Mouse (Mus musculus) limb, embryonic 12.5 days (tissue): ENCODE data around the gene Zfp628. TPM values are rescaled to one million over a fixed set of nuclear protein-coding genes. Genes with fewer than 3 reads are reported as not detected.

Experiments
- ATAC-seq: fragments of 200-750 bp; cut with Nextera tagmentation; 2 replicates; pipeline ENCODE4 v1.8.0; 2017; ENCODE audit warnings: low read depth, moderate TSS enrichment; ENCODE audit not compliant: insufficient number of reproducible peaks, insufficient read depth, low FRiP score, low TSS enrichment
- H3K27ac ChIP-seq: fragments of 300-500 bp; sonication (generic); 2 replicates; pipeline ENCODE4 v1.5.1; 2016; ENCODE audit warnings: mild to moderate bottlenecking, moderate library complexity
- H3K27me3 ChIP-seq: fragments of 300-500 bp; sonication (generic); 2 replicates; pipeline ENCODE4 v1.6.1; 2016; ENCODE audit warnings: mild to moderate bottlenecking, moderate library complexity
- H3K36me3 ChIP-seq: fragments of 300-500 bp; sonication (generic); 2 replicates; pipeline ENCODE4 v1.6.1; 2016; ENCODE audit warnings: mild to moderate bottlenecking, moderate library complexity
- H3K4me1 ChIP-seq: fragments of 300-500 bp; sonication (generic); replicated peaks from 2 replicates; pipeline ENCODE4 v1.6.1; 2016
- H3K4me2 ChIP-seq: fragments of 300-500 bp; sonication (generic); 2 replicates; pipeline ENCODE4 v1.6.1; 2016; ENCODE audit warnings: mild to moderate bottlenecking, moderate library complexity
- H3K4me3 ChIP-seq: fragments of 300-500 bp; sonication (generic); replicated peaks from 2 replicates; pipeline ENCODE4 v1.5.1; 2016; ENCODE audit warnings: mild to moderate bottlenecking
- H3K9ac ChIP-seq: fragments of 300-500 bp; sonication (generic); replicated peaks from 2 replicates; pipeline ENCODE4 v1.6.1; 2016; ENCODE audit warnings: mild to moderate bottlenecking, moderate library complexity
- H3K9me3 ChIP-seq: fragments of 300-500 bp; sonication (generic); 2 replicates; pipeline ENCODE4 v1.6.1; 2016; ENCODE audit warnings: mild to moderate bottlenecking, moderate library complexity
- WGBS: fragments of 180-500 bp; shearing (Covaris S2); methylation state at CpG from one replicate; pipeline ENCODE4 v1.1.7; 2016; 5-methylcytosine and 5-hydroxymethylcytosine counted together
- polyA plus RNA-seq: library from polyadenylated mRNA; unstranded; fragments of >200 nt; fragmentation: Nextera tagmentation; extraction: Ambion mirVana; gene quantifications from 2 replicates; pipeline ENCODE4 v1.2.1, GENCODE M21; 2016

The Zfp628 gene
- polyA plus RNA-seq, 1 experiment from 2014 or later = 3.6 TPM

- Histone ChIP-seq H3K4me3 (peak overlapping the region; percentile 35; the same call in 1 of the 2 replicates), H3K9me3 (no peaks in the 10 kb centered on the region), H3K4me1 (peaks cover 73% of the 10 kb centered on the region), H3K4me2 (peak overlapping the region; percentile 72), H3K27ac (peak overlapping the region; percentile 96), H3K27me3 (no peaks in the 10 kb centered on the region), H3K36me3 (peaks cover 19% of the 10 kb centered on the region), H3K9ac (no peak overlapping the region)
- peak; percentile 23; the same call in 1 of the 2 replicates for ATAC-seq
- WGBS = 3% methylated on average over 4 of the region's 4 CpGs
Observed at GRCm38 (mm10) chr7:4924891-4925301, 9.9 kb downstream of the Zfp628 start.

GRCm38 (mm10) chr7:4925441-4926381 lies 10.7 kb downstream of the Zfp628 start, which contains the start of gene Ssc5d:
Ssc5d (plus strand) TSS chr7:4925785.
- peak within 1 kb of the TSS; percentile 72 for H3K4me2 ChIP-seq
- ATAC-seq = peak; percentile 16; the same call in 1 of the 2 replicates

GRCm38 (mm10) chr7:4926849-4927248 lies 11.8 kb downstream of the Zfp628 start:
- no peak for ATAC-seq
- Histone ChIP-seq H3K4me1 (peaks cover 60% of the 10 kb centered on the region), H3K9me3 (no peaks in the 10 kb centered on the region), H3K27ac (peak overlapping the region; percentile 96), H3K4me3 (peak overlapping the region; percentile 7; the same call in 1 of the 2 replicates), H3K4me2 (peak overlapping the region; percentile 72), H3K9ac (peak overlapping the region; percentile 23; the same call in 1 of the 2 replicates), H3K36me3 (no peaks in the 10 kb centered on the region), H3K27me3 (no peaks in the 10 kb centered on the region)
- 74% methylated on average over 16 of the region's 16 CpGs for WGBS

More at GRCm38 (mm10) chr7:4925441-4926381, 10.7 kb downstream of the Zfp628 start, which contains the start of gene Ssc5d:
- Histone ChIP-seq H3K9me3 (no peaks in the 10 kb centered on the region), H3K27me3 (no peaks in the 10 kb centered on the region), H3K27ac (peak within 1 kb of the TSS; percentile 96), H3K36me3 (peaks cover 10% of the 10 kb centered on the region), H3K9ac (peak within 1 kb of the TSS; percentile 42), H3K4me1 (peaks cover 70% of the 10 kb centered on the region), H3K4me3 (peak within 1 kb of the TSS; percentile 35)
- 7% methylated on average over 6 of the region's 6 CpGs for WGBS

GRCm38 (mm10) chr7:4927711-4928110 lies 12.7 kb downstream of the Zfp628 start:
- Histone ChIP-seq H3K4me1 (peaks cover 51% of the 10 kb centered on the region), H3K4me3 (no peak overlapping the region), H3K9ac (no peak overlapping the region), H3K27me3 (no peaks in the 10 kb centered on the region), H3K36me3 (no peaks in the 10 kb centered on the region), H3K9me3 (no peaks in the 10 kb centered on the region), H3K27ac (peak overlapping the region; percentile 96), H3K4me2 (peak overlapping the region; percentile 72; the same call in 1 of the 2 replicates)
- no peak for ATAC-seq
- WGBS = 61% methylated on average over 8 of the region's 8 CpGs

GRCm38 (mm10) chr7:4928323-4928722 lies 13.3 kb downstream of the Zfp628 start:
- Histone ChIP-seq H3K36me3 (no peaks in the 10 kb centered on the region), H3K27ac (no peak overlapping the region), H3K4me1 (peaks cover 45% of the 10 kb centered on the region), H3K27me3 (no peaks in the 10 kb centered on the region), H3K9ac (no peak overlapping the region; the same call in 1 of the 2 replicates), H3K4me2 (no peak overlapping the region), H3K4me3 (no peak overlapping the region), H3K9me3 (no peaks in the 10 kb centered on the region)
- ATAC-seq = no peak
- 66% methylated on average over 17 of the region's 17 CpGs for WGBS

GRCm38 (mm10) chr7:4933103-4933502 lies 18.1 kb downstream of the Zfp628 start:
- no peak overlapping the region for H3K27ac ChIP-seq
- WGBS = 77% methylated on average over 12 of the region's 12 CpGs
- H3K9ac ChIP-seq = no peak overlapping the region
- H3K9me3 ChIP-seq = peaks cover 6% of the 10 kb centered on the region
- no peak overlapping the region for H3K4me2 ChIP-seq
- H3K4me1 ChIP-seq = no peaks in the 10 kb centered on the region
- H3K36me3 ChIP-seq = no peaks in the 10 kb centered on the region
- no peaks in the 10 kb centered on the region for H3K27me3 ChIP-seq
- ATAC-seq = no peak
- no peak overlapping the region for H3K4me3 ChIP-seq

- ATAC-seq = no peak
- Histone ChIP-seq H3K9me3 (peaks cover 6% of the 10 kb centered on the region), H3K4me2 (no peak overlapping the region), H3K4me3 (no peak overlapping the region), H3K27me3 (no peaks in the 10 kb centered on the region), H3K27ac (no peak overlapping the region), H3K36me3 (no peaks in the 10 kb centered on the region), H3K9ac (no peak overlapping the region), H3K4me1 (no peaks in the 10 kb centered on the region)
- WGBS = 88% methylated on average over 4 of the region's 4 CpGs
Observed at GRCm38 (mm10) chr7:4934160-4934914, 19.3 kb downstream of the Zfp628 start.

GRCm38 (mm10) chr7:4936832-4937231 lies 21.8 kb downstream of the Zfp628 start:
- no peak overlapping the region for H3K4me2 ChIP-seq
- 0 out of 2 replicates have a peak, but pooled peaks have one; percentile 7 for ATAC-seq
- no peaks in the 10 kb centered on the region for H3K36me3 ChIP-seq
- H3K27ac ChIP-seq = no peak overlapping the region
- no peaks in the 10 kb centered on the region for H3K27me3 ChIP-seq
- WGBS = 79% methylated on average over 10 of the region's 10 CpGs
- H3K4me3 ChIP-seq = no peak overlapping the region
- H3K4me1 ChIP-seq = no peaks in the 10 kb centered on the region
- peaks cover 6% of the 10 kb centered on the region for H3K9me3 ChIP-seq
- no peak overlapping the region for H3K9ac ChIP-seq

- no peaks in the 10 kb centered on the region for H3K36me3 ChIP-seq
- H3K9me3 ChIP-seq = peaks cover 6% of the 10 kb centered on the region
- H3K4me2 ChIP-seq = no peak overlapping the region
- H3K27me3 ChIP-seq = no peaks in the 10 kb centered on the region
- H3K27ac ChIP-seq = no peak overlapping the region
- ATAC-seq = no peak
- no peaks in the 10 kb centered on the region for H3K4me1 ChIP-seq
- no peak overlapping the region for H3K9ac ChIP-seq
- no peak overlapping the region for H3K4me3 ChIP-seq
- WGBS = 71% methylated on average over 11 of the region's 11 CpGs
Observed at GRCm38 (mm10) chr7:4937392-4937791, 22.4 kb downstream of the Zfp628 start.

GRCm38 (mm10) chr7:4938456-4938855 lies 23.4 kb downstream of the Zfp628 start:
- no peaks in the 10 kb centered on the region for H3K4me1 ChIP-seq
- H3K4me2 ChIP-seq = no peak overlapping the region
- H3K4me3 ChIP-seq = no peak overlapping the region
- H3K9ac ChIP-seq = no peak overlapping the region
- H3K27ac ChIP-seq = no peak overlapping the region
- no peaks in the 10 kb centered on the region for H3K27me3 ChIP-seq
- 49% methylated on average over 2 of the region's 2 CpGs for WGBS
- ATAC-seq = no peak
- H3K36me3 ChIP-seq = no peaks in the 10 kb centered on the region
- H3K9me3 ChIP-seq = peaks cover 6% of the 10 kb centered on the region

- H3K4me1 ChIP-seq = no peaks in the 10 kb centered on the region
- no peak overlapping the region for H3K4me2 ChIP-seq
- H3K36me3 ChIP-seq = no peaks in the 10 kb centered on the region
- H3K27me3 ChIP-seq = no peaks in the 10 kb centered on the region
- no peak overlapping the region for H3K9ac ChIP-seq
- ATAC-seq = no peak
- WGBS = 21% methylated on average over 9 of the region's 9 CpGs
- no peaks in the 10 kb centered on the region for H3K9me3 ChIP-seq
- no peak overlapping the region for H3K27ac ChIP-seq
- H3K4me3 ChIP-seq = no peak overlapping the region
Observed at GRCm38 (mm10) chr7:4940068-4940479, 25.1 kb downstream of the Zfp628 start.
